Mouse (Mus musculus) thymus, postnatal 0 days (tissue): Measurements from ENCODE around the gene Il17re. TPM values are rescaled to one million over a fixed set of nuclear protein-coding genes. Genes with fewer than 3 reads are reported as not detected.

Source experiments
- DNase-seq: peaks from one replicate; pipeline ENCODE4 v3.0.0-alpha.2; 2015; ENCODE audit warnings: low spot score
- polyA plus RNA-seq: library from polyadenylated mRNA; unstranded; fragments of >200 nt; fragmentation: Nextera tagmentation; extraction: Ambion mirVana; gene quantifications from 2 replicates; pipeline ENCODE4 v1.2.1, GENCODE M21; 2015

Il17re gene
- 6.0 and 7.9 TPM in 2 replicates for polyA plus RNA-seq

- DNase-seq, result peak; percentile 68
These were observed at the start of gene Il17re for GRCm38 (mm10) chr6:113457952-113458534. Gene Il17re (plus strand): TSS chr6:113458484.

GRCm38 (mm10) chr6:113410001-113410400 is 48.3 kb upstream of the Il17re start:
- DNase-seq, result no peak

GRCm38 (mm10) chr6:113416416-113416815 is 41.9 kb upstream of the Il17re start:
- DNase-seq, result no peak

- DNase-seq, result peak; percentile 39
These were observed 39.7 kb upstream of the Il17re start for GRCm38 (mm10) chr6:113418441-113419198.

- DNase-seq, result peak; percentile 99
These were observed 39.1 kb upstream of the Il17re start, which contains the start of gene Rpusd3 for GRCm38 (mm10) chr6:113419199-113419587. Gene Rpusd3 (minus strand): TSS chr6:113419340.

- no peak for DNase-seq
These were observed 35.3 kb upstream of the Il17re start for GRCm38 (mm10) chr6:113423000-113423399.

- no peak for DNase-seq
These were observed 34.1 kb upstream of the Il17re start for GRCm38 (mm10) chr6:113424187-113424586.

- no peak for DNase-seq
These were observed 31.6 kb upstream of the Il17re start for GRCm38 (mm10) chr6:113426696-113427095.

GRCm38 (mm10) chr6:113427397-113427796 is 30.9 kb upstream of the Il17re start:
- peak; percentile 53 for DNase-seq

GRCm38 (mm10) chr6:113428006-113428405 is 30.3 kb upstream of the Il17re start:
- no peak for DNase-seq

- DNase-seq, result no peak
These were observed 28.3 kb upstream of the Il17re start for GRCm38 (mm10) chr6:113429965-113430364.

- DNase-seq, result no peak
These were observed 27.4 kb upstream of the Il17re start for GRCm38 (mm10) chr6:113430846-113431245.

- no peak for DNase-seq
These were observed 26.5 kb upstream of the Il17re start for GRCm38 (mm10) chr6:113431801-113432200.

GRCm38 (mm10) chr6:113433661-113434060 is 24.6 kb upstream of the Il17re start:
- no peak for DNase-seq

GRCm38 (mm10) chr6:113434691-113435090 is 23.6 kb upstream of the Il17re start:
- no peak for DNase-seq

GRCm38 (mm10) chr6:113435664-113436205 is 22.5 kb upstream of the Il17re start, which contains the start of gene Cidec:
Gene Cidec (minus strand): TSS chr6:113435760.
- DNase-seq, result no peak

- DNase-seq, result no peak
These were observed 21.1 kb upstream of the Il17re start for GRCm38 (mm10) chr6:113437135-113437534.

GRCm38 (mm10) chr6:113438721-113439430 is 19.4 kb upstream of the Il17re start:
- DNase-seq, result no peak

GRCm38 (mm10) chr6:113440686-113441085 is 17.6 kb upstream of the Il17re start:
- no peak for DNase-seq

GRCm38 (mm10) chr6:113441147-113441680 is 17.1 kb upstream of the Il17re start:
- peak; percentile 88 for DNase-seq

GRCm38 (mm10) chr6:113442087-113442441 is 16.2 kb upstream of the Il17re start:
- peak; percentile 8 for DNase-seq
